Mouse (Mus musculus) heart, adult 2 months (tissue): ENCODE measurements at regions not wholly inside any gene's neighbourhood (a gene's known extent, or its start where the extent isn't known, plus 50 kb on each side); places are given as distances from the start of the nearest gene placed in this dataset.

Experiments
- CTCF ChIP-seq: fragments of 200-600 bp; IDR thresholded peaks from 2 replicates; pipeline ENCODE4 v1.8.1; 2022; ENCODE audit warnings: antibody characterized with exemption, mild to moderate bottlenecking, moderate library complexity
- EP300 ChIP-seq: fragments of 200-500 bp; IDR thresholded peaks from 2 replicates; pipeline ENCODE4 v1.6.1; 2011; ENCODE audit warnings: low read depth, low read length, control low read depth; ENCODE audit not compliant: insufficient read depth

GRCm38 (mm10) chr19:57554086-57554485 is 56.7 kb upstream of the Atrnl1 start:
- no peak for TF ChIP-seq CTCF
- TF ChIP-seq EP300: no peak
